Mouse (Mus musculus) layer of hippocampus, postnatal 10 days (tissue): Measurements from ENCODE around the gene March2. TPM values are rescaled to one million over a fixed set of nuclear protein-coding genes. Genes with fewer than 3 reads are reported as not detected.

Source experiments
- DNase-seq, 2 experiments: peaks; one replicate each; pipeline ENCODE4 v3.0.0; 2021; ENCODE audit warnings: low spot score in 2 of 2
- total RNA-seq, 2 experiments: library from RNA; stranded (reverse); gene quantifications; 2 replicates each; pipeline ENCODE4 v1.2.3; 2021

March2 gene
- total RNA-seq, 2 experiments from 2014 or later, result 74.1 to 76.0 TPM

DNA sequence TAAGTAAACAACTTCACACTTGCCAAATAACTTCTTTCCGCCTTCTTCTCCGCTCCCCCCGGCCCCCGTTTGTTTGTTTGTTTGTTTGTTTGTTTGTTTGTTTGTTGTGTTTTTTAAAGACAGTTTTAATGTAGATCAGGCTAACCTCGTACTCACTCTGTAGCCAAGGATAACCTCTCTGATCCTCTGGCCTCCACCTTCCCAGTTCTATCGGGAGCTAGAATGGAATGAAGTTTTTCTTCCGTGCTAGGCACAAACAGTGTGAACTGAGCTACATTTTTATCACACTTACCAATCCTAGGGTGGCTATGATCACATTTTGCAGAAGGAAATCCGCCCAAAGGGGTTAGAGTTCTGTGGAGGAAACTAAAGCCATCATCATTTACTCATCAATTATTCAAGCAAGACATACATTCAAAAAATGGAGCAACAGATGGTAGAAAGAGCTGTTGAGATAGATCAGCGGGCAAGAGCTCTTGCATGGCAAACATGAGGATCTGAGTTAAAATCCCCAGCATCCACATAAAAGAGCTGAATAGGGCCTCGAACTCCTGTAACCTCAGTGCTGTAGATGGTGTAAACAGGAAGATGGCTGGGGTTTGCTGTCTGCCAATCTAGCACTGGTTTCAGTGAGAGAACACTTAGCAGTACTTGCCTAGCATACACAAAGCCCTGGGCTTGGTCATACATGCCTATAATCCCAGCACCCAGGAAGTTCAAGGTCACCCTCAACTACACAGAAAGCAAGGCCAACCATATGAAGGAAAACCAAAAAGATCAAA lies 665 bp upstream of the March2 start:
- no peak for DNase-seq

- DNase-seq, result no peak
Measured at GRCm38 (mm10) chr17:33717982-33718381, 488 bp downstream of the March2 start.

GRCm38 (mm10) chr17:33717246-33717645 lies 1.2 kb downstream of the March2 start:
- no peak for DNase-seq

GRCm38 (mm10) chr17:33714779-33715178 lies 3.7 kb downstream of the March2 start:
- DNase-seq, result no peak

DNA sequence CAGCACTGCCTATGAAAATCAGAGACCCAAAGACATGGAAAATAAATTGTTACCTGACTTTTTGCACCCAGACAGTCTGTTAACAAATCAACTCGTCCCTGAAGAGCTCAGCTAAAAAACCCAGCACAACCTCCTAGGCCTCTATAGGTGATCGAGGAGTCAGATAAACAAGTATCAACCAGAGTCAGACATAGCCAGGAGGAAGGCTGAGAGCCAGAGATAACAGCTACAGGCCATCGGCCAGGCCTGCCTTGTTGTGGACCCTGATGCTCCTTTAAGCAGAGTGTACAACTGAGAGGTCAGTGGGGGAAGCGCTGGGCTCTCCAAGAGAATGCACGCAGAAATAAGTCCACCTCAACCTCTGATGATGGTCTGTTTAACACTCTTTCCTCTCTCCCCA lies 5.2 kb downstream of the March2 start:
- DNase-seq, result no peak

- DNase-seq, result no peak
Measured at GRCm38 (mm10) chr17:33709834-33710233, 8.6 kb downstream of the March2 start.

DNA sequence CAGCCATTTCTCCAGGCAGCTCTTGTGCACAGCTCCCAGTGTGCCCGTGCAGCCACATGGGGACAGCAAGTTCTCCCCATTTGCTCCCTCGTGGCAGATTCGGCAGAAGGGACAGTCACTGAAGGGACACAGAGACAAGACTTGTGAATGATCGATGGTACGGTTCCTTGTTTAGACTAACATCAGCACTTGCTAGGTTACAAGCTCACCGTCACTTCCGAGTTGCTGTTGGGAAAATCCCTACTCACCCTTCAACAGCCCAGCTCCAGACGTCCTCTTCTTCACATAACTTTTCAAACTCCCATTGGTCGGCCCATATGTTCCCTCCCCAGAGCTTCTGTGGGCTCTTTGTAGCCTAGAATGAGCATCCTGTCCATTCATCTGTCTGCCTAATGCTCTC lies 15.4 kb downstream of the March2 start:
- no peak for DNase-seq

DNA sequence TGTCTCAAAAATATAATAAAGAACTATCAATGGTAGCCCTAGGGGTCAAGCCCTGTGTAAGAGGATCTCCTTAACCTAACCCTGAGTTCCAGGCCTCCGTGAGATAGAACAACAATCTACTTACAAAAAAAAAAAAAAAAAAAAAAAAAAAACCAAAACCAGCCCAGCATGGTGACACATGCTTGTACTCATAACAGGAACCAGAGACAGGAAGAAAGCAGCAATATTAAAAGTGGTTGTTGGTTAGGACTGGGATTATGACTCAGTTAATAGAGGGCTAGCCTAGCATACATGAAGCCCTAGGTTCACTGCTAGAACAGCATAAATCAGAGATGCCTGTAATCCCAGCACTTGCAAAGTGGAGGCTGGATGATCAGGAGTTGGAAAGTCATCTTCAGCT lies 16.3 kb downstream of the March2 start:
- no peak for DNase-seq

- DNase-seq, result no peak
Measured at GRCm38 (mm10) chr17:33695471-33695870, 23.0 kb downstream of the March2 start.

DNA sequence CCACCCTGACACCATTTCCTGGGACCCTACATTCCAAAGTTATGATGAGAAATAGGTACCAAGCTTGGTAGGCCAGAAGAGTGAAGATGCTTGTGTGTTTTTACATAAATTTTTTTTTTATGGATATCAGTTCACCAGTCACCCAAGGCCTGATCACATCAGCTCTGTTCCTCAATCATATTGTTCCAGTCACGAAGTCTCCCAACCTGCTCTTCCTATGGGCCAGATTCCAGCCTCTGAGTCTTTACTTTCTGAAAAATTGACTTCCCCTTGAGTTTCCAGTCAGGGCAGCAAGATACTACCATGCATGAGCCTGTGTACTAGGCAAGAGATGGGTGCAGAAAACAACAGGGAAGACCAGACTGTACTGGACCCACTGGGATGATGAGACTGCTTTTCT lies 31.7 kb downstream of the March2 start, which contains the start of gene Hnrnpm:
Hnrnpm (minus strand) TSS at position 101 of the 400 bp plus-strand sequence.
- no peak for DNase-seq

- DNase-seq, result peak; percentile 97 to 98
Measured at GRCm38 (mm10) chr17:33685249-33685653, 33.2 kb downstream of the March2 start.

DNA sequence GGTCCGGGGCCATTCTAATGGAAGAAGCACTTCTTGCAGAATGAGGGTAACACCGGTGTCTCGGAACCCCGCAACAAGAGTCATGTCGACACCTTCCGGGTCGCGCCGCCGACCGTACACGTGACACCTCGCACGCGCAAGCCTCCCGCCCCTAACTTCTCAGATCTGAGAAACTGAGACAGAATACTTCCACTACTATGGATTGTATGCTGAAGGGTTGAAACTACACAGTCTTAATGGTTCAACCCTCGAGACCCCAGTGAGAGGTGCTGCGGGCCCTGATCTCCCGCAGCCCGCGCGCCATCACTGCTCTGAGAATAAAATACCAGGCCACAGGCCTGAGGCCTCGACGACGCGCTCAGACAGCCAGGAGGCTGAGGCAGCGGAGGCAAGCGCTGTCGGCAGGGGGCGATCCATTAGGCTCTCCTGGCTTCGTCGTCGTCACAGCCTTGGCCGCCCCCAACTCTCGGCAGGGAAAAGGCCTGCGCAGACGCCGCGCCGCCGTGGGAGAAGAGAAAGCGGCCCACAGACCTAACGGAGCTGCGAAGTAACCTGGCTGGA lies 33.7 kb downstream of the March2 start:
- DNase-seq, result peak; percentile 84 to 85

DNA sequence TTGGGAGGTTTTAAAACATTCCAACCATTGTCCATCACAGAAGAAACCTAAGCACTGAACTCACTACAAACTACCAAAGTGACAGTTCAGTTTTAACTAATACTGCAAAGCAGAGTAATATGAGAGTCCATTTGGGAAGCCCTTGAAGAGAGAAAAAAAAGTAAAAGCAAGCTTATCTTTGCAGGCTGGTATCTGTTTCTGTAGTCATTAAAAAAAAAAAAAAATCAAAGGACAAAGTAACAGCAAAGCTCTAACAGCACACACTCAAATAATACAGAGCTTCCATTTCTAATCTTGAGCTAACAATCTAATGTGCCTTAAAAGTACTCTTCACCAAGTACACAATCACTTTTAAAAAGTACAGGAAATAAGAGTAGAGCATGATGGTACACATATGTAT lies 36.7 kb downstream of the March2 start:
- no peak for DNase-seq

DNA sequence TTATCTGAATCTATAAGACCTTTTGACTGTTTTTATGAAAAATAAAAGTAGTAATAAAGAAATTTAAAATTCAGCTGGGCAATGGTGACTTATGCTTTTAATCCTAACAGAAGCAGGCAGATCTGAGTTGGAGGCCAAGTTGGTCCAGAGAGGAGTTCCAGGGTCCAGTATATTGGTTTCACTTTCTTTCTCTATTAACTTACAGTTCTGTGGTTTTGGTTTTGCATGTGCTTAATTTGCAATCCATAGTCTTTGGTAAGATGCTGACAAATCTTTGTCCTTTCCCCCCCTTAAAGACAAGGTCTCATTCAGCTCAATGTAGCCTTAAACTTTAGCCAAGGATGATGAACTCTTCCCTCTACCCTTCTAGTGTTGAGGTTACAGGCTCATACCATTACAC lies 39.7 kb downstream of the March2 start:
- DNase-seq, result no peak

DNA sequence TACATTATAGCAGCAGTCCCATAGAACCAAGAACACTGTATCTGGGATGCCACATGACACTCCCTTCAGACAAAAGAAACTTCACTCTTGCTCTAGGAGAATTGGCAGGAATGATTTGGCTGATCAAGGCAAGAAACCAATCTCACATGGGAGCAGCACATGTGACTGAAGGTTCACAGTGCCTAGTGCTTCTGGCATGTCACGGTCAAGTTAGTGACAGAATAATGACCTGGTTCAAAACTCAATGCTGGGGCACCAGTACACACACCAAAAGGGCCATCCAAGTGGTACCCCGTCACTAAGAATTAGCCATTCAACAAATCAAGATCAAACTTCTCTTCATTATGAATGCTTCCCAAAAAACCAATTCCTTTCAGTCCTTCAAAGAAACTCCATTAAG lies 42.4 kb downstream of the March2 start:
- DNase-seq, result no peak

GRCm38 (mm10) chr17:33675452-33675851 lies 43.0 kb downstream of the March2 start:
- no peak for DNase-seq

- no peak for DNase-seq
Measured at GRCm38 (mm10) chr17:33673837-33674236, 44.6 kb downstream of the March2 start.

GRCm38 (mm10) chr17:33669681-33670080 lies 48.8 kb downstream of the March2 start:
- no peak for DNase-seq

GRCm38 (mm10) chr17:33666813-33667212 lies 51.7 kb downstream of the March2 start:
- no peak for DNase-seq

GRCm38 (mm10) chr17:33649781-33650475 lies 68.5 kb downstream of the March2 start:
- DNase-seq, result no peak

DNA sequence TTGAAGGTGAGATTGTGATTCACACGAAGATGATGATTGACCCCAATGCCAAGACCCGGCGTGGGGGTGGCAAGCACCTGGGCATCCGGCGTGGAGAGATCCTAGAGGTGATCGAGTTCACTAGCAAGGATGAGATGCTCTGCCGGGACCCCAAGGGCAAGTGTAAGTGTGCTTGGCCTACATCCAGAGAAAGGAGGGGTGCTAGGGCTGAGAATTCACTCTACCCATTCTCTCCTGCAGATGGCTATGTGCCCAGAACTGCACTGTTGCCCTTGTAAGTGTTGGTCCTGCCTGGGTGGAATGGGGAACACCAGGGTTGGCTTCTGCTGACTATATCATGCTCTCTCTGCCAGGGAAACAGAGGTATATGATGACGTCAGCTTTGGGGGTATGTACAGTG lies 73.4 kb downstream of the March2 start:
- DNase-seq, result no peak

GRCm38 (mm10) chr17:33644068-33644467 lies 74.4 kb downstream of the March2 start:
- DNase-seq, result no peak
